Mouse (Mus musculus): ENCODE measurements at regions not wholly inside any gene's neighbourhood (a gene's known extent, or its start where the extent isn't known, plus 50 kb on each side); places are given as distances from the start of the nearest gene placed in this dataset.

DNA sequence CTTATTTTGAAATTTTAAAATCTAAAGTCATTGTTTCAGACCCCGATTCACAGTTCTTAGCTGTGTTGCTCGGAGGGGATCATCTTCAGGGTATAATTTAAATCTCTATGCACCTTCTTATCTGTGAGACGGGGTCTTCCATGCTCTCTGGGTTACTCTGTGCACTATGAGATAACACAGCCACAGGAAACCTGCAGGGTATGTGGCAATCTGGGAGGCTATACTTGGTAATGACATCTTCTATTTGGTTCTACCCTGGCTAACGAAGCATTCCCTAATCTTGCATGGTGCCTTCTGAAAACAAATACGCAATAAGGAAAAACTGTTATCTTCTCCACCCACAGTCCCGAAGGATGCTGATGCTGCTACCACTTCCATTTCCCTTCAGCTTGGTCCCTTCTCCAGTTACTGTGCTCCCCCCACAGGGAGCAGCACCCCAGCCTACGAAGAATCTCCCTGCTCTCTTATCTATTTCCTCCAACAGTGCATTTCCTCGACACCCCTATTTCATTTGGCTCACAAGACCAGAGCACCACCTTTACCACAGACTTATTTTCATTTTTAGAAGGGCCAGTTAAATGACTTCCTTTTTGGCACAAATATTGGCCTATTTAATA lies 378.2 kb downstream of the Gm9195 start:
- in situ Hi-C loops (cut with MboI, MseI) = no loop called here

DNA sequence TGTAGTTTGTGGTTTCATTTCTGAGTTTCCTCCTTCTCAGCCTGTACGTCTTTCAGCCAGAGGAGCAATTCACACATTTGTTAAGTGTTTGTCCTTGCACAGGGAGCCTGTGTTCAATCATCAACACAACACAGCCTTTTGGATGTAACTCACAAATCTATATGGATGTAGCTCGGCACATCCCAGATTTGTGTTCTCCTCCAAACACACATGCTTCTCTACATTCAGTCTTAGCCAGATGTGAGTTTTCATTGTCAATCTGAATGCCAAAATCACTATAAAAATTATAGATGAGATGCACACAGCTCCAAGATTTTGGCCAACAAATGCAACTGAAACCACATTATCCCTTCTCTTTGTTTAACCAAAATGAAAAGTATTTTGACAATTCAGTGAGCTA lies 380.9 kb downstream of the Gm9195 start:
- in situ Hi-C loops (cut with MboI, MseI) = no loop called here

DNA sequence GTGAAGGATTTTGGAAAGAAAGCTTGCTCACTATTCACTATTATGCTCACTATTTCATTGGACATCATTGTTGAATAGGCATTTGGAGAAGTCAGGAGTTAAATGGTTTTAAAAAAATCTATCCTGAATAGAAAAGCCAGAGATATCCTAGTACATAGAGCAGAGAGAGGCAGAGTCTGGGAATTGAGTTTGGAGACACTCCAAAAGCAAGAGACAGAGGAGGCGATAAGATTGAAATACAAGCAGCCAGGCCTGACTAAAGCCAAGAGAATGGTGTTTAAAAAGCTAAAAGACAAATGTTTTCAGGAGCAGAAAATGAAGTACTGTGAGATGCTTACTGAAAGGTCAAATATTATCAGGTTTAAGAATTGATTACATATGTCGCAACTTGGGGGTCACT lies 400.1 kb downstream of the Gm9195 start:
- in situ Hi-C loops (cut with MboI, MseI) = no loop called here

GRCm38 (mm10) chr14:72081473-72081872 lies 410.2 kb downstream of the Gm9195 start:
- in situ Hi-C loops (cut with MboI, MseI) = no loop called here

DNA sequence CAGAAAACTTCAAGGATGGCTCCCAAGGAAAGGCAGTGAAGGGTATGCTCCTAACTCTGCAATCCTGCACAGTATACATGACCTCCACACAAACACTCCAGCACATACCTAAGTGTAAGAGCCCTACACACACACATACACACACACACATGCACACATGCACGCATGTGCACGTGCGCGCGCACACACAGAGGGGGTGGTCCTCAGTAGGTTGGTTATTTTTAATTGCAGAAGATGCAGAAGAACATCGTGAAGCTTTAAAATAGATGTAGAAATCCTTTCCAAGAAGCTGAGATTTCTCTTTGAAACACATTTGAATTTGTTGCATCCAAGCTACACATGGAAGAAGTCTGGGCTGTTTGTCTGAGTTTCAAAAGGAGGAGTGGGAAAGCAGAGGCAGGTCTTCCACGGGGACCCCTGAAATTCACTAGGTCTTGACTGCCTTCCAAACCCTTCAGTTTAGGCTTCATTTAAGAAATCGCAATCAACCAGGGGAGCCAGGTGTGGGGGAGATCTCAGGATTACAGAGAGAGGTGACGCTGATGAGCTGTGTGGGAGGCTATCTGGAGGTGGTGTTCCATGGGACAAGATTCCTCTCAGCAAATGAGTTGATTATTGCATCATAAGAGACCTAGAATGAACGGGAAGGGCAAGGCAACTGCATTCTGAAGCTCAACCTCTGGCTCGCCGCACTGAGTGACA lies 427.4 kb downstream of the Gm9195 start:
- in situ Hi-C loops (cut with MboI, MseI) = no loop called here

GRCm38 (mm10) chr14:72042881-72043236 lies 448.8 kb downstream of the Gm9195 start:
- in situ Hi-C loops (cut with MboI, MseI) = no loop called here

- in situ Hi-C loops (cut with MboI, MseI) = no loop called here
Measured at GRCm38 (mm10) chr14:72042112-72042880, 449.3 kb downstream of the Gm9195 start.

- in situ Hi-C loops (cut with MboI, MseI) = no loop called here
Measured at GRCm38 (mm10) chr14:72030396-72030795, 461.2 kb downstream of the Gm9195 start.

DNA sequence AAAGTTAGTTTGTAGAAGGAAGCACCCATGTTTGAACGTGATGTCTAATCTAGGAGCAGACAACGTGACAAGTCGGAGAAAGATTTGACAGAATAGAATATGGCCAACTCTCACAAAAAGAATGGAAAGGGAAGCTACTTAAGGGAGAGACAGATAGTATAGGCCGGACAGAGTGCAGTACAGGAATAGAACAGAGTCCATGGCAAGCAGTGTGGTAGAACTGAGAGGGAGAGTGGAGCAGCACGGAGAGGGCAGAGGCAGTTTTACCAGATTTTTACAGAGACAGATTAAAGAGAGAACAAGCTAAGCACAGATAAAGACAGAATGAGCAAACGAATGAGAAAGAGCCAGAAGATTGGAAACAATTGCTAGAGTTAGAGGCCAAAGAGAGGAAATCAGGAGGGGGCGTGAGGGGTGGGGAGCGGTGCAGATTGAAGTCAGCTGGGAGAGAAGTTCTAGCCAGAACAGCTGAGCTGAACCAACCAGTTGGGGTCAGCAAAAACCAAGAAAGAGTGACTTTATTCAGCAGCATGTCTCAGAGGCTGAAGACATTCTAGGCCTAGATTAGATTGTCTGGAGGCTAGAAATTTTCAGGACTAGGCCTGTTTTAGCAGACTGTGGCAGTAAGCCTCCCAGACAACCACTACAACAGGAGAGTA lies 464.1 kb downstream of the Gm9195 start:
- in situ Hi-C loops (cut with MboI, MseI) = no loop called here

GRCm38 (mm10) chr14:72004371-72004770 lies 487.3 kb downstream of the Gm9195 start:
- in situ Hi-C loops (cut with MboI, MseI) = no loop called here

DNA sequence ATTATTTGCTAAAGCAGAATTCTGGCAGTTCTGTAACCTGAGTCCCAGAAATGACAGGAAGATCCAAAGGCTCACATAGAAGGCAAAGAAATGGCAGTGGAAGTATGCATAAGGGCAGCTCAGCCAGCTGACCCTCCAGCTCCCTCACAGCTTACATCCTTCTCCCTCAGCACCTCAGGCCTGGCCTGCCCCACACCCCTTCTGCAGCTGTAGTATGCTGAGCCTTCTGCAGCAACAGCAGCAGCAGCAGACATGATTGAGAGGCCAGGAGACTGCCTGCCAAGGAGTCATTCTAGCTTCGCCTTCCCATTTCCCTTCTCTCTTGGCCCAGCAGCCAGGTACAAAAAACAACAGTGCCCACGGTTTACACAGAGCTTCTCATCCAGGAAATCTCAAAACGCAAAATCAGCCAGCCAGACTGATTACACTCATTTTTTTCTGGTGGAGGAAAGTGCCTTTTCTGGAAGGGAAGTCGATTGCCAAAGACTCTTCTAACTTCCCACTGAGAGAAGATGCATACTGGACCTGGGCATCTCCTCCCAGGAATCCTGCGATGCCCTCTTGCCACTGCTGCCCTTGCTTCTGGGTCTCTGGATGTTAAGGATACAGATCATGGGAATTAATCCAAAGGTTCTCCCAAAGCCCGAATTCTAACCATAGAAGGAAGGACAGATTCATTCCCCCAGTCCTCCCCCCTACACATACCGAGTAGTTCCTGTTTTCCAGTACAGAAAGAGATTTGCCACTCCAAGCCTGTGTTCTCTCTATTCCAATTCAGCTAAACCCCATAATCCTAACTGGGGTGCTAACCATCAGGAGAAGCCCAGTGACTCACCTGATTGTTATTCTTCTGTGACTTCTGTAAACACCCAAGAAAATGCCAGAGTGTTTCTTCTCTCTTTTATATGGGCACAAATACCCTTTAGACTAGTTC lies 489.2 kb downstream of the Gm9195 start:
- in situ Hi-C loops (cut with MboI, MseI) = no loop called here

GRCm38 (mm10) chr14:71973016-71973415 lies 518.6 kb downstream of the Gm9195 start:
- in situ Hi-C loops (cut with MboI, MseI) = no loop called here

GRCm38 (mm10) chr14:71972521-71972920 lies 519.1 kb downstream of the Gm9195 start:
- in situ Hi-C loops (cut with MboI, MseI) = no loop called here

GRCm38 (mm10) chr14:71967646-71968045 lies 524.0 kb downstream of the Gm9195 start:
- in situ Hi-C loops (cut with MboI, MseI) = no loop called here

- in situ Hi-C loops (cut with MboI, MseI) = no loop called here
Measured at GRCm38 (mm10) chr14:71963389-71964169, 528.1 kb downstream of the Gm9195 start.

GRCm38 (mm10) chr14:71948701-71949100 lies 542.9 kb downstream of the Gm9195 start:
- in situ Hi-C loops (cut with MboI, MseI) = no loop called here

GRCm38 (mm10) chr14:71937157-71937485 lies 554.5 kb downstream of the Gm9195 start:
- in situ Hi-C loops (cut with MboI, MseI) = no loop called here

GRCm38 (mm10) chr14:71936373-71937156 lies 555.1 kb downstream of the Gm9195 start:
- in situ Hi-C loops (cut with MboI, MseI) = no loop called here

DNA sequence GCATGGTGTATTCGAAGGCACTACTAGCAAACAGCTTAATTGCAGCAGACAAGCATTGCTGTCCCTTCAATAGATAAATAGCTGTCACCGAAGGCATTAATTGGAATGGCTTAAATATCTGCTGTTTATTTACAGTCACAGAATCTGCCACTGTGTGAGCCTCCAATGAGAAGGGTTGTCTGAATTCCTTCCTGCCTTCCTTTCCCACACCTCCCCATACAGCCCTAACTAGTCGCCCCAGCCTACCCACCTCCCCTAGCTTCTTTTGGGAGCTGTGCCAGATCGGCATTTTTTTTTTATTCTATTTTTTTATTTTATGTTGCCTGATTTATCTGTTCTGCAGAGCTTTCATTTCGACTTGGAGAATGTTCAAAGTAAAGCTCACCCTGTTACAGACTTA lies 575.7 kb downstream of the Gm9195 start:
- in situ Hi-C loops (cut with MboI, MseI) = no loop called here

- in situ Hi-C loops (cut with MboI, MseI) = no loop called here
Measured at GRCm38 (mm10) chr14:71910936-71911335, 580.7 kb downstream of the Gm9195 start.

Data from regulatory T cell (primary cell).